Mouse (Mus musculus) adrenal gland, adult 10 weeks (tissue): ENCODE data around the gene Fam131b. TPM values are rescaled to one million over a fixed set of nuclear protein-coding genes. Genes with fewer than 3 reads are reported as not detected.

Source experiments
- polyA plus RNA-seq: library from polyadenylated mRNA; stranded (reverse); fragments of 350-450 nt; fragmentation: Illumina TruSeq; extraction: RNeasy Lipid Tissue Mini Kit (QIAGEN cat#74804); gene quantifications from one replicate; pipeline ENCODE4 v1.2.3, GENCODE M21; 2014; ENCODE audit warnings: low read depth, low replicate concordance

The Fam131b gene
- polyA plus RNA-seq, result not detected

GRCm38 (mm10) chr6:42324482-42325267 lies at the start of gene Fam131b:
Fam131b (minus strand) TSS chr6:42324643.

GRCm38 (mm10) chr6:42372816-42373547 lies 48.5 kb upstream of the Fam131b start, which contains the start of gene Epha1:
Epha1 (minus strand) TSS chr6:42373268.

GRCm38 (mm10) chr6:42349426-42350020 lies 25.1 kb upstream of the Fam131b start, which contains the start of gene Zyx:
Zyx (plus strand) TSS chr6:42349630.

GRCm38 (mm10) chr6:42286448-42286847 lies 38.0 kb downstream of the Fam131b start, which contains the start of gene Clcn1:
Clcn1 (plus strand) TSS chr6:42286685.

Other genes starting within 250 kb of the Fam131b start
- not detected for gene Tas2r139, start 183.7 kb downstream of the Fam131b start, polyA plus RNA-seq
- not detected for gene Tas2r144, start 109.3 kb downstream of the Fam131b start, polyA plus RNA-seq
- 173 TPM for gene Gstk1, start 78.7 kb downstream of the Fam131b start, polyA plus RNA-seq
- gene Tmem139, start 62.7 kb downstream of the Fam131b start, polyA plus RNA-seq, result not detected
- gene Casp2, start 59.7 kb downstream of the Fam131b start, polyA plus RNA-seq, result 23.4 TPM
- gene Clcn1, start 38.0 kb downstream of the Fam131b start, polyA plus RNA-seq, result 0.23 TPM
- gene Zyx, start 25.0 kb upstream of the Fam131b start, polyA plus RNA-seq, result 2.6 TPM
- 0.17 TPM for gene Epha1, start 48.6 kb upstream of the Fam131b start, polyA plus RNA-seq
- gene Tas2r143, start 75.6 kb upstream of the Fam131b start, polyA plus RNA-seq, result not detected
- gene Tas2r135, start 80.8 kb upstream of the Fam131b start, polyA plus RNA-seq, result not detected
- gene Tas2r126, start 109.9 kb upstream of the Fam131b start, polyA plus RNA-seq, result not detected
- not detected for gene Olfr458, start 140.6 kb upstream of the Fam131b start, polyA plus RNA-seq
- gene Olfr457, start 151.7 kb upstream of the Fam131b start, polyA plus RNA-seq, result not detected
- not detected for gene Olfr456, start 162.6 kb upstream of the Fam131b start, polyA plus RNA-seq
- not detected for gene Olfr455, start 222.9 kb upstream of the Fam131b start, polyA plus RNA-seq